Mouse (Mus musculus) right cerebral cortex, postnatal 25 days (tissue): ENCODE measurements around the gene Slc30a3.
"Not testable (repeated sequence)": the region's sequence is repeated elsewhere in the genome, so short reads cannot be mapped to it uniquely, and the experiment has no call there.

Source experiments
- DNase-seq: peaks from one replicate; pipeline ENCODE4 v3.0.0; 2022

The Slc30a3 gene

GRCm38 (mm10) chr5:31093151-31094041, 14.6 kb downstream of the Slc30a3 start:
- DNase-seq: peak; percentile 66

- peak; percentile 78 for DNase-seq
Measured at GRCm38 (mm10) chr5:31092231-31092975, 15.6 kb downstream of the Slc30a3 start.

DNA sequence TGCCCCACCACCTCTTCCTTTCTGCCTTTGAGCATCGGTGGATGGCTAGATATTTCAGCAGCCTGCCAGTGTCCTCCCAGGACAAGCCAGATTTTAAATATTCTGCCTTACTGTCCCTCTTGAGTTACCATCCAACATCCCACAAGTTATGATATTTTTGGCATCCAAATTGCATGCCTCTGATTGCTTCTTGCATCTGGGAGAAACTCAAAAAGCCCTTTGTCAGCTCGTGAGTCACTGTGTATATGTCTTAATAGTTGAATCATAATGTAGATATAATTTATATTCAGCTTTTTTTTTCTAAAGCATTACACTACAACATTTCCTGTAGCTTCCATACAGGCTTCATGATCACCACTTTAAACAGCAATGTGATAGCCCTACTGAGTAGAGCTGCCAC, 20.9 kb downstream of the Slc30a3 start:
- no peak for DNase-seq

- no peak for DNase-seq
Measured at GRCm38 (mm10) chr5:31086606-31087005, 21.4 kb downstream of the Slc30a3 start.

DNA sequence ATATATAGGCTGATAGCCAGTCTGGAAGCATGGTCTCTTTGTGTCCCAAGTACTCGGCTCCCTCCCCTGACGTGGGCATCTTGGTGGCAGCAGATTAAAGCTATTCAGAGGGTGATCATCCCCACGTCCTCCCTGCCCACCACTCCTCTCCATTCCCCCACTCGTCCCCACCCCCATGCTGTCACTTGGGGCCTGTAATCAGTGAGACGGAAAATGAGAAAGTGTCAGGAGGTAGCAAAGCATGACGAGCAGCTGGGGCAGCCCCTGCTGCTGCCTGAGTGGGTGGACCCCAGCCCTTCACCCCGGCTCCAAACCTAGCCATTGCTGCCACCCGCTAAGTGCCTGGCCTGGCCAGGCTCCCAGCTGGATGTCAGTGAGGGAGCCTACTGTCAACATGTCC, 24.1 kb downstream of the Slc30a3 start:
- no peak for DNase-seq

GRCm38 (mm10) chr5:31082935-31083625, 25.0 kb downstream of the Slc30a3 start:
- no peak for DNase-seq

- DNase-seq: no peak
Measured at GRCm38 (mm10) chr5:31082355-31082754, 25.7 kb downstream of the Slc30a3 start.

GRCm38 (mm10) chr5:31081386-31081785, 26.7 kb downstream of the Slc30a3 start:
- DNase-seq: no peak

DNA sequence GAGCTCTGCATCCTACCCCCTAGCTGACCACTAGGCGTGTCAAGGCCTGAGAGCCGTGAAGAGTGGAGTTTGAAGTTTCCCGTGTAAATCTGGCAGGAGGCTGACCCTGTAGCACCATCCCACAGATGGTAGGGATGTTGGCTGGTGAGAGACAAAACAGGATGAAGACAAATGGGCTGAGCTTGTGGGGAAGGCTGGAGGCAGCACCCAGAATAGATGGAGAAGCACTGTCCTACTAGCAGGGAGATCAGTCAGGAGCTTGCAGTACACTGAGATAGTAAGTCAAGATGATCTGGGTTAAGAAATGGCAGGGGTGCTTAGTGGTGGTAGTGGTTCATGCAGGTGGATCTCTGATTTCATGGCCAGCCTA, 27.3 kb downstream of the Slc30a3 start:
- no peak for DNase-seq

DNA sequence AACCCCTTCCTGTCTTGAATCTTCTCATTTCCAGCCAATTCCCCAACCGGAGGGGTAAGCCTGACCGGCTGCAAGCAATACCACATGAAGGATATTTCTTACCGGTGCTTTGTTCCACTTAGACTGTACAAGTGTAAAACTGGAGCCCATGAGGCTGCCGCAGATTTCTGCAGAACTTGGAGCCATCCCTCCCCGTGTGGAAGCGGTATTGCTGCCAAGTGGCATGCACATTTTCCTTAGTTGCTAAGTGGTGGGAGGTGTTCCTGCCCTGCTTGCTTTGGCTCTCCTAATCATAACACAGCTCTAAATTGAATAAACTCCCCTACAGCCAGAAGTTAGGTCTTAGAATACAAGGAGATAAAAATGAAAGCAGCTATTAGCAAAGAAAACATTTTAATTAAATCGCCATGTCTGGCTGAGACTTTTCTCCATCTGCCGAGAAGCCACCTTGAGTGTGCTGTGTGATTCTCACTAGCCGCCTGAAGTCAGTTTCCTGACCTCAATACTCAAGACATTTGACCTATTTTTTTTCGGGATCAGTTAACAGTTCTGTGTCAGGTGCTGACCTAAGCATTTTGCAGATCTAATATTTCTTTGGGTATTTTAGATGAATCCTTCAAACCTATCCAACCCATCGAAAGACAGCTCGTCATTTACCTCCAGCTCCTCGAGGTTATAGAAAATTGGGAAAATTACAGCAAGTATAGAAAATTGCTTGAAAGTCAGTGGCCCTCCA, 27.8 kb downstream of the Slc30a3 start:
- DNase-seq: peak; percentile 75

DNA sequence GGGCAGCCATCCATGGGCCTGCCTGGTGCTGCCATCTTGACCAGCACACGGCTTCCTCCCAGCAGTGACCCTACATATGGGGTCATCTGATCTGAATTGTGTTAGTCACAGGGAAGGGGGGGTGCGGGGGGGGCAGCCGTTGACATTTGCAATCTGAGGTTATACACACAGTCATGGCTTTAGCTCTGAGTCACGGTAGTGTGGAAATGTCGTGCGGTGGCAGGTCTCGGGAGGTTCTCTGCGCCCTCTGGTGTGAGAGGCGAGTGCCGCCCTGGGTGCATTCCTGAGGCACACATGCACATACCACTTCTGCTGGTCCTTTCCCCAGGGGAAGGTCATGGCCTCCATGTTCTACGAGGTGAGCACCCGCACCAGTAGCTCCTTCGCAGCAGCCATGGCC, 31.7 kb downstream of the Slc30a3 start:
- no peak for DNase-seq

- DNase-seq: no peak
Measured at GRCm38 (mm10) chr5:31073176-31073575, 34.9 kb downstream of the Slc30a3 start.

GRCm38 (mm10) chr5:31071821-31072220, 36.2 kb downstream of the Slc30a3 start:
- DNase-seq: no peak

DNA sequence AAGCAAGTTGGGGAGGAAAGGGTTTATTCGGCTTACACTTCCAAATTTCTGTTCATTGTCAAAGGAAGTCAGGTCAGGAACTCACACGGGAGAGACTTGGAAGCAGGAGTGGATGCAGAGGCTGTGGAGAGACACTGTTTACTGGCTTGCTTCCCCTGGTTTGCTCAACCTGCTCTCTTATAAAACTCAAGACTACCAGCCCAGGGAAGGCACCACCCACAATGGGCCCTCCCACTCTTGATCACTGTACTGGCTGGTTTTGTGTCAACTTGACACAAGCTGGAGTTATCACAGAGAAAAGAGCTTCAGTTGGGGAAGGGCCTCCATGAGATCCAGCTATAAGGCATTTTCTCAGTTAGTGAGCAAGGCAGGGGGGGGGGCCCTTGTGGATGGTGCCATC, 37.0 kb downstream of the Slc30a3 start:
- DNase-seq: no peak

DNA sequence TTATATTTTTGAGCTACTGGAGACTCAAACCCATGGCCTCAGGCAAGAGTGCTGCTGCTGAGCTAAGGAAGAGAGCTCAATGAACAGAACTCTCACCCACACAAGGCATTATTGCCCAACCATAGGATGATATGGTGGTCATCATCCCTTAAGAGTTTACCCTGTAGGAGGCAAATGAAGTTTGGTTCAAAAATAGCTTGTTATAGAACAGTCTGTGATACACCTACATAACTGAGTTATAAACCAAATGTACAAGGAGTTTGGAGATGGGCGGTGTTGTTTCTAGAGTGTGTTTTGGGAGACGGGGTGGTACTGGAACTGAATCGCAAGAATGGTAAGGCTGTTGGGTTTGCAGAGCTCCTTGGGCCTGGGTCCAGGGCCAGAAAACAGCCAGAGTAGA, 38.2 kb downstream of the Slc30a3 start:
- DNase-seq: no peak

- DNase-seq: no peak
Measured at GRCm38 (mm10) chr5:31055216-31056140, 52.6 kb downstream of the Slc30a3 start.

DNA sequence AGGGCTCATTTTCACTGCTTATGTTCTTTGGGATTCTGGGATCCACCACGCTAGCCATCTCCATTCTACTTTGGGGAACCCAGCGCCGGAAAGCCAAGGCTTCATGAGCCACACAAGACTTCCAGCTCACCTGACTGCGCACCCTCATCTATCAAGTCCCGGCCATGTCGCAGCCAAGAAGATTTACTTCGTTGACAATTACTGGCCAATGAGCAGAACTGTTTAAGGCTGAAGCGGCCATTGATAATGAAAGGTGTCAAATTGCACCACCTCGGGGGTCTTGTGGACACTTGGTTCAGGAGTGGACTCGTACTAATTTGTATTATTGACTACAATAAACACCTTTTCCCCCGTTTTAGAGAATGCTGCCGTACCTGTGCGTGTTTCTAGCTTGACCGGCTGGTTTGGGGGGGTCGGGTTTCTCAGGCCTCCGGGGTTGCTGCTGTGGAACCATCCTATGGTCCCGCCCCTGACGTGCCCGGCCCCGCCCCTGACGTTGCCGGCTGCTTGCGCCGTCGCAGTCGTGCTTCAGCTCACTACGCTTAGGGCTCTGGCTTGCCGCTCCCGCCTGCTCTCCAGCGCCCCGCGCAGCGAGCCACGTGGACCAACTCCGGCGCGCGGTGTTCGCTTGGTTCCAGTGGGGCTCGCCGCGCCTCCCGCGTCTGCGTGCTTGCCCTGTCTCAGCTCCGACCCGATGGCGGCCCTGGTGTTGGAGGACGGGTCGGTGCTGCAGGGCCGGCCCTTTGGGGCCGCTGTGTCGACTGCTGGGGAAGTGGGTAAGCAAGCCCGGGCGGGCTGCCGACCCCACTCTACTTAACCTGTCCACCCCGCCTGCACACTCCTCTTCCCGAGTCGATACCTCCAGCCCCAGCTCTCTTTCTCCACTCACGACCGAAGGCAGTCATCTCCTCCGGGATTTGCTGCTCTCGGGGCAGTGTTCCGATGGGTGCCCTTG, 53.5 kb downstream of the Slc30a3 start, which contains the start of gene Cad:
Cad (plus strand) TSS at position 520 of the 955 bp plus-strand sequence.
- DNase-seq: peak; percentile 95

GRCm38 (mm10) chr5:31053728-31054127, 54.3 kb downstream of the Slc30a3 start:
- not testable (repeated sequence) for DNase-seq

DNA sequence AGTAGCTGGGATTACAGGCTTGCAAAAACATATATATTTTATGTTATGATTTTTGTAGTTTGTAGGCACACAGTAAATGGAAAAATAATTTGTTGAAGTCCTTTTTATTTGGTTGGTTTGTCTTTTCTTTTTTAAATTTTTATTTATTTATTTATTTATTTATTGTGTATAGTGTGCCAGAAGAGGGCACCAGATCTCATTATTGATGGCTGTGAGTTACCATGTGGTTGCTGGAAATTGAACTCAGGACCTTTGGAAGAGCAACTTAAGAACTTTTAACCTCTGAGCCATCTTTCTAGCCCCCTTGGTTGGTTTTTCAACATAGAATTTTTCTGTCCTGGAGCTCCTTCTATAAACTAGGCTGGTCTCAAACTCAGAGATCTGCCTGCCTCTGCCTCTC, 57.6 kb downstream of the Slc30a3 start:
- DNase-seq: no peak
